Mouse (Mus musculus): ENCODE results near the gene Atf1. TPM values are rescaled to one million over a fixed set of nuclear protein-coding genes. Genes with fewer than 3 reads are reported as not detected.

Atf1 gene
- total RNA-seq (2021): 10 to 100 TPM; 15.7 to 19.7 TPM
- long read RNA-seq, experiment 1, partial matches to known transcripts: 0 of 2 reads
- long read RNA-seq, experiment 1, other reads (novel, unspliced or antisense): 0 of 2 reads
- long read RNA-seq, experiment 2, partial matches to known transcripts: 0 of 2 reads
- long read RNA-seq, experiment 2, other reads (novel, unspliced or antisense): 0 of 2 reads

- intact Hi-C loops (cut with DNase I): no loop called here
- peak; percentile 90 to 92 for DNase-seq (ENCODE audit: low spot score in 2 of 2)
Observed at GRCm38 (mm10) chr15:100227663-100228534, at the start of gene Atf1. Gene Atf1, plus strand, starts transcription at chr15:100227819.

GRCm38 (mm10) chr15:100178487-100178886, 49.1 kb upstream of the Atf1 start:
- DNase-seq (ENCODE audit: low spot score in 2 of 2): no peak
- intact Hi-C loops (cut with DNase I): no loop called here

- intact Hi-C loops (cut with DNase I): no loop called here
- no peak for DNase-seq (ENCODE audit: low spot score in 2 of 2)
Observed at GRCm38 (mm10) chr15:100179685-100180084, 47.9 kb upstream of the Atf1 start.

GRCm38 (mm10) chr15:100180221-100180620, 47.4 kb upstream of the Atf1 start:
- intact Hi-C loops (cut with DNase I): no loop called here
- no peak for DNase-seq (ENCODE audit: low spot score in 2 of 2)

GRCm38 (mm10) chr15:100181841-100182240, 45.8 kb upstream of the Atf1 start:
- intact Hi-C loops (cut with DNase I): no loop called here
- no peak for DNase-seq (ENCODE audit: low spot score in 2 of 2)

- intact Hi-C loops (cut with DNase I): no loop called here
- DNase-seq (ENCODE audit: low spot score in 2 of 2): no peak
Observed at GRCm38 (mm10) chr15:100182526-100183280, 44.9 kb upstream of the Atf1 start.

GRCm38 (mm10) chr15:100183510-100183909, 44.1 kb upstream of the Atf1 start:
- intact Hi-C loops (cut with DNase I): no loop called here

GRCm38 (mm10) chr15:100184821-100185496, 42.7 kb upstream of the Atf1 start:
- peak in 1 of 2 experiments; percentile 44 for DNase-seq (ENCODE audit: low spot score in 2 of 2)
- intact Hi-C loops (cut with DNase I): no loop called here

More at GRCm38 (mm10) chr15:100183510-100183909, 44.1 kb upstream of the Atf1 start:
- DNase-seq (ENCODE audit: low spot score in 2 of 2): no peak

GRCm38 (mm10) chr15:100186234-100186633, 41.4 kb upstream of the Atf1 start:
- intact Hi-C loops (cut with DNase I): no loop called here
- no peak for DNase-seq (ENCODE audit: low spot score in 2 of 2)

GRCm38 (mm10) chr15:100186882-100187672, 40.5 kb upstream of the Atf1 start:
- intact Hi-C loops (cut with DNase I): no loop called here
- no peak for DNase-seq (ENCODE audit: low spot score in 2 of 2)

- intact Hi-C loops (cut with DNase I): no loop called here
- no peak for DNase-seq (ENCODE audit: low spot score in 2 of 2)
Observed at GRCm38 (mm10) chr15:100188542-100188941, 39.1 kb upstream of the Atf1 start.

- DNase-seq (ENCODE audit: low spot score in 2 of 2): no peak
- intact Hi-C loops (cut with DNase I): no loop called here
Observed at GRCm38 (mm10) chr15:100188962-100189404, 38.6 kb upstream of the Atf1 start.

- no peak for DNase-seq (ENCODE audit: low spot score in 2 of 2)
- intact Hi-C loops (cut with DNase I): no loop called here
Observed at GRCm38 (mm10) chr15:100190083-100190482, 37.5 kb upstream of the Atf1 start.

- peak in 1 of 2 experiments; percentile 57 for DNase-seq (ENCODE audit: low spot score in 2 of 2)
- intact Hi-C loops (cut with DNase I): no loop called here
Observed at GRCm38 (mm10) chr15:100198983-100199745, 28.5 kb upstream of the Atf1 start.

- no peak for DNase-seq (ENCODE audit: low spot score in 2 of 2)
Observed at GRCm38 (mm10) chr15:100199790-100200189, 27.8 kb upstream of the Atf1 start.

GRCm38 (mm10) chr15:100201806-100202205, 25.8 kb upstream of the Atf1 start:
- intact Hi-C loops (cut with DNase I): no loop called here

More at GRCm38 (mm10) chr15:100199790-100200189, 27.8 kb upstream of the Atf1 start:
- intact Hi-C loops (cut with DNase I): no loop called here

GRCm38 (mm10) chr15:100202431-100203015, 25.1 kb upstream of the Atf1 start:
- DNase-seq (ENCODE audit: low spot score in 2 of 2): peak in 1 of 2 experiments; percentile 51
- intact Hi-C loops (cut with DNase I): no loop called here

More at GRCm38 (mm10) chr15:100201806-100202205, 25.8 kb upstream of the Atf1 start:
- DNase-seq (ENCODE audit: low spot score in 2 of 2): peak in 1 of 2 experiments; percentile 65

Measured in left cerebral cortex, postnatal 14 days (tissue).